ENCODE assay signal across 21 mouse cellular contexts in genomic region chr10:58478071-58478578, GRCm38 (mm10). TPM values are rescaled to one million over a fixed set of nuclear protein-coding genes. Genes with fewer than 3 reads are reported as not detected.
DNase-seq lines count a peak whose midpoint lies in the region; ATAC-seq lines count a peak whose summit lies in the region.
"Had no signal": no experiment of that assay in that cellular context is flagged by ENCODE, and none has a peak within 500 bp of the region (broad histone marks: within the 10 kb centered on the region; RNA-seq: fewer than 3 reads in every experiment).

No protein-coding gene starts in this region.

- H3K9ac ChIP-seq in forebrain, embryonic 16.5 days (replicated peaks; ENCODE audit: low read depth, low read length): no peak overlapping the region
- no peak overlapping the region for H3K9ac ChIP-seq in hindbrain, embryonic 13.5 days
- H3K9ac ChIP-seq: heart, embryonic 15.5 days; hindbrain, embryonic 14.5 days; intestine, embryonic 15.5 days had no signal

- ATAC-seq in frontal cortex, adult (ENCODE audit: low TSS enrichment): peak; percentile 67
- no peak for ATAC-seq in forebrain, embryonic 16.5 days
- no peak for ATAC-seq in hindbrain, embryonic 13.5 days (ENCODE audit: low FRiP score)
- ATAC-seq: intestine, embryonic 15.5 days had no signal

- no peaks in the 10 kb centered on the region for H3K27me3 ChIP-seq in forebrain, embryonic 16.5 days (replicated peaks; ENCODE audit: control insufficient read depth, insufficient read depth, low read length)
- H3K27me3 ChIP-seq in hindbrain, embryonic 13.5 days: no peaks in the 10 kb centered on the region
- H3K27me3 ChIP-seq: heart, embryonic 15.5 days; intestine, embryonic 15.5 days had no signal

- intact Hi-C loops in left cerebral cortex, postnatal 25 days (cut with DNase I): loop anchor here (1.0 kb wide), 1 partner anchor 95 kb away; no protein-coding TSS in a partner anchor
- intact Hi-C loops in left cerebral cortex, postnatal 4 days (cut with DNase I): no loop called here

- H3K27ac ChIP-seq in forebrain, embryonic 16.5 days (ENCODE audit: low read length): peak overlapping the region; percentile 78
- H3K27ac ChIP-seq in hindbrain, embryonic 13.5 days: no peak overlapping the region
- H3K27ac ChIP-seq: embryonic facial prominence, embryonic 10.5 days; heart, adult 2 months; heart, embryonic 15.5 days; hindbrain, embryonic 14.5 days; intestine, embryonic 15.5 days had no signal

- 92% methylated on average over 2 of the region's 2 CpGs for WGBS in forebrain, embryonic 16.5 days
- 100% methylated on average over 2 of the region's 2 CpGs for WGBS in hindbrain, embryonic 13.5 days

- H3K36me3 ChIP-seq in forebrain, embryonic 16.5 days (ENCODE audit: control insufficient read depth, insufficient read depth): peaks cover 18% of the 10 kb centered on the region
- peaks cover 50% of the 10 kb centered on the region for H3K36me3 ChIP-seq in hindbrain, embryonic 13.5 days

- H3K4me1 ChIP-seq in forebrain, embryonic 16.5 days (replicated peaks; ENCODE audit: control insufficient read depth, insufficient read depth, low read length): peaks cover 18% of the 10 kb centered on the region
- H3K4me1 ChIP-seq in hindbrain, embryonic 13.5 days (replicated peaks): no peaks in the 10 kb centered on the region
- H3K4me1 ChIP-seq: embryonic facial prominence, embryonic 10.5 days; heart, embryonic 15.5 days; intestine, embryonic 15.5 days had no signal

- no peaks in the 10 kb centered on the region for H3K9me3 ChIP-seq in forebrain, embryonic 16.5 days (ENCODE audit: control insufficient read depth, low read length)
- H3K9me3 ChIP-seq in hindbrain, embryonic 13.5 days: no peaks in the 10 kb centered on the region
- H3K9me3 ChIP-seq: embryonic facial prominence, embryonic 10.5 days; G1E; heart, embryonic 15.5 days; intestine, embryonic 15.5 days had no signal

- no peak overlapping the region for H3K4me2 ChIP-seq in forebrain, embryonic 16.5 days (ENCODE audit: low read length)
- no peak overlapping the region for H3K4me2 ChIP-seq in hindbrain, embryonic 13.5 days
- H3K4me2 ChIP-seq: heart, embryonic 11.5 days; heart, embryonic 15.5 days; hindbrain, embryonic 14.5 days; intestine, embryonic 15.5 days had no signal

- no peak overlapping the region for H3K4me3 ChIP-seq in forebrain, embryonic 16.5 days (replicated peaks; ENCODE audit: low read length)
- H3K4me3 ChIP-seq in hindbrain, embryonic 13.5 days: no peak overlapping the region
- H3K4me3 ChIP-seq: embryonic facial prominence, embryonic 10.5 days; heart, adult 2 months; heart, embryonic 15.5 days; intestine, embryonic 15.5 days had no signal

- no peak for DNase-seq in frontal cortex, postnatal 10 days (ENCODE audit: low spot score in 2 of 2)
- DNase-seq in left cerebral cortex, postnatal 25 days (ENCODE audit: low spot score in 2 of 2): peak; percentile 18 to 72
- no peak for DNase-seq in left cerebral cortex, postnatal 4 days
- peak; percentile 63 for DNase-seq in telencephalon, adult 2 months (ENCODE audit: low read depth, low spot score)
- DNase-seq: adrenal gland, postnatal 10 days; cerebellum, adult 11-12 months; cerebellum, adult 9-10 months; cerebellum, postnatal 25 days; gastrocnemius, postnatal 14 days; heart, adult 2 months; heart, postnatal 14 days; kidney, adult 18-20 months had no signal

RNA-seq across cellular contexts. Expression of gene Ccdc138, which starts 19.6 kb away (rescaled TPM):
- total RNA-seq in left cerebral cortex, postnatal 25 days (2021): 1 to 10 TPM; 4.6 to 4.8 TPM
- total RNA-seq in left cerebral cortex, postnatal 4 days (2021): 1 to 10 TPM; 7.5 to 8.0 TPM
- polyA plus RNA-seq in forebrain, embryonic 16.5 days (2015; fragmentation: Nextera tagmentation; extraction: Ambion mirVana): 11.4 and 11.5 TPM in 2 replicates
- polyA plus RNA-seq in hindbrain, embryonic 13.5 days (2015; fragmentation: Nextera tagmentation; extraction: Ambion mirVana): 10.4 and 11.1 TPM in 2 replicates

RNA-seq across cellular contexts. Expression of gene Ranbp2, which starts 31.4 kb away (rescaled TPM):
- total RNA-seq in left cerebral cortex, postnatal 25 days (2021): 10 to 100 TPM; 89.1 to 94.5 TPM
- 10 to 100 TPM; 59.5 to 63.3 TPM for total RNA-seq in left cerebral cortex, postnatal 4 days (2021)
- 22.8 and 24.8 TPM in 2 replicates for polyA plus RNA-seq in forebrain, embryonic 16.5 days (2015; fragmentation: Nextera tagmentation; extraction: Ambion mirVana)
- 20.5 and 20.6 TPM in 2 replicates for polyA plus RNA-seq in hindbrain, embryonic 13.5 days (2015; fragmentation: Nextera tagmentation; extraction: Ambion mirVana)

Comparison
In these comparisons a context has a peak if more than half of its experiments do, and no peak if none do; other contexts are left out.
1. DNase-seq: peak in left cerebral cortex, postnatal 25 days (2 of 2) and telencephalon, adult 2 months (single experiment); none in frontal cortex, postnatal 10 days (0 of 2) and left cerebral cortex, postnatal 4 days (single experiment).